Mouse (Mus musculus): ENCODE results near the gene Twf1. TPM values are rescaled to one million over a fixed set of nuclear protein-coding genes. Genes with fewer than 3 reads are reported as not detected.

Gene Twf1
- polyA plus RNA-seq, 1 experiment, result 10.1 TPM

DNA sequence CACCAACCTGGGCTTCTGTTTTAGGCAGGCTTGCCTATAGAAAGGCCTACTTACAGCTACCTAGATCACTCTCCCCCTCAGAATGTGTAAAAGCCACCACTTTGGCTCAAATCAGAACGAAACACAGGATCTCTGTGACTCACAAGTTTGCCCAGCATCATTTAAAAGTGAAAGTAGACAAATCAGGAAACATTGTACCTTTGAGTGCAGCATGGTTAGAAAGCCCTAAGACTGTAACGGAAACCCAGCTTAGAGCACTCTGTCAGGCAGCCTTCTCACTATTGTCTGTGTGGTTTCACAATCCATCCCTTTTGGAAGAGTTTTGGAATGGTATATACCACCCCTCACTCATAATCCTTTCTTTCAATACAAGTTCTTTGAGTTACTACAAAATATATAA is 24.8 kb downstream of the Twf1 start:
- H3K27me3 ChIP-seq (ENCODE audit: control insufficient read depth, insufficient read depth, low read length), result no peaks in the 10 kb centered on the region
- no peaks in the 10 kb centered on the region for H3K4me1 ChIP-seq (ENCODE audit: control insufficient read depth, insufficient read depth, insufficient read length)
- TF ChIP-seq CTCF (IDR thresholded peaks at IDR 0.05; ENCODE audit: extremely low read depth, insufficient read depth, insufficient read length, insufficient replicate concordance) (no peak), POLR2A (IDR thresholded peaks at IDR 0.05; ENCODE audit: low read depth, low read length) (no peak)
- peaks cover 20% of the 10 kb centered on the region for H3K36me3 ChIP-seq (ENCODE audit: control insufficient read depth, insufficient read depth, low read length)
- no peak overlapping the region for H3K4me3 ChIP-seq (ENCODE audit: extremely low read depth, insufficient read depth, insufficient read length)
- no peak overlapping the region for H3K27ac ChIP-seq (ENCODE audit: insufficient read depth, low read length)
- DNase-seq (ENCODE audit: low read depth in 1 of 2, low spot score in 2 of 2), result no peak
- WGBS, result 44% methylated on average over 2 of the region's 2 CpGs

DNA sequence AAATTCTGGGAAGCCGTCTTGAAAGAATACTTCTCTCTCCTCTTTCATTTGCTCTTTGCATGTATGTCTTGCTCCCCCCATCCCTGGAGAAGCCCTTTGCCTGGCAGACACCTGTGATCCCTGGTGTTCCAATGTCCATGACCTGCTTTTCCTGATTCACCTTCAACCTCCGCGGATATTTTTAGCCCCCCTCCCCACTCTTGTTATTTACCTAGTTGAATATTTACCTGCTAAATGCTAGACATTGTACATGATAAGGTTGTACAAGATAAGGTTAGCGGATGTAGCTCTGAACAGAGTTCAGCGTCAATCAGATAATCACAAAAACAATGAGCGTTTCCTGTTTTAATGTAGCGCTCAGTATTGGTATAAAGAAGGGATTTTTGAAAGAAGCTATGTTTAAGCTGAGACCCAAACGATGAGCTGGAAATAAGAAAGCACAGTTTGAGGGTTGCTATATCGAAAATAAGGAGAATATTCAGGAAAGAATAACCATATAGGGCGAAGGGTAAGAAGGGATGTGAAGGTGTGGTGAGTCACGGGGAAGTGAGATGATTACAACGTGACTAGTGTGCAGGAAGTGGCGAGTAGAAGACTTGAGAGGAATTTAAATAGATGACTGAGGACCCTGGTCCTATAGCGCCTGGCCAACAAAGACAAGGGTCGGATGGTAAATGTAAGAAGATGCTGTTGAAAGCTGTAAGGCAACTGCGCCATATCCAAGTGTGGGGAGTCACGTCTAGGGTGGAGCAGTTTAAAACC is 30.6 kb downstream of the Twf1 start:
- no peaks in the 10 kb centered on the region for H3K4me1 ChIP-seq (ENCODE audit: control insufficient read depth, insufficient read depth, insufficient read length)
- no peaks in the 10 kb centered on the region for H3K27me3 ChIP-seq (ENCODE audit: control insufficient read depth, insufficient read depth, low read length)
- H3K4me3 ChIP-seq (ENCODE audit: extremely low read depth, insufficient read depth, insufficient read length), result no peak overlapping the region
- 83% methylated on average over 17 of the region's 17 CpGs for WGBS
- H3K36me3 ChIP-seq (ENCODE audit: control insufficient read depth, insufficient read depth, low read length), result peaks cover 20% of the 10 kb centered on the region
- TF ChIP-seq POLR2A (IDR thresholded peaks at IDR 0.05; ENCODE audit: low read depth, low read length) (no peak), CTCF (IDR thresholded peaks at IDR 0.05; ENCODE audit: extremely low read depth, insufficient read depth, insufficient read length, insufficient replicate concordance) (no peak)
- no peak overlapping the region for H3K27ac ChIP-seq (ENCODE audit: insufficient read depth, low read length)
- no peak for DNase-seq (ENCODE audit: low read depth in 1 of 2, low spot score in 2 of 2)

GRCm38 (mm10) chr15:94557442-94557841 is 32.2 kb downstream of the Twf1 start:
- no peaks in the 10 kb centered on the region for H3K4me1 ChIP-seq (ENCODE audit: control insufficient read depth, insufficient read depth, insufficient read length)
- H3K27me3 ChIP-seq (ENCODE audit: control insufficient read depth, insufficient read depth, low read length), result no peaks in the 10 kb centered on the region
- no peak overlapping the region for H3K4me3 ChIP-seq (ENCODE audit: extremely low read depth, insufficient read depth, insufficient read length)
- TF ChIP-seq POLR2A (IDR thresholded peaks at IDR 0.05; ENCODE audit: low read depth, low read length) (no peak), CTCF (IDR thresholded peaks at IDR 0.05; ENCODE audit: extremely low read depth, insufficient read depth, insufficient read length, insufficient replicate concordance) (peak; percentile 89; the same call in 1 of the 2 replicates)
- peaks cover 17% of the 10 kb centered on the region for H3K36me3 ChIP-seq (ENCODE audit: control insufficient read depth, insufficient read depth, low read length)
- no peak overlapping the region for H3K27ac ChIP-seq (ENCODE audit: insufficient read depth, low read length)
- 25% methylated on average over 7 of the region's 7 CpGs for WGBS
- DNase-seq (ENCODE audit: low read depth in 1 of 2, low spot score in 2 of 2), result peak; percentile 64 to 76

GRCm38 (mm10) chr15:94553536-94553935 is 36.2 kb downstream of the Twf1 start:
- no peak for TF ChIP-seq CTCF (IDR thresholded peaks at IDR 0.05; ENCODE audit: extremely low read depth, insufficient read depth, insufficient read length, insufficient replicate concordance)
- TF ChIP-seq POLR2A (IDR thresholded peaks at IDR 0.05; ENCODE audit: low read depth, low read length), result no peak
- Histone ChIP-seq H3K36me3 (ENCODE audit: control insufficient read depth, insufficient read depth, low read length) (peaks cover 24% of the 10 kb centered on the region), H3K4me1 (ENCODE audit: control insufficient read depth, insufficient read depth, insufficient read length) (no peaks in the 10 kb centered on the region), H3K27ac (ENCODE audit: insufficient read depth, low read length) (no peak overlapping the region), H3K4me3 (ENCODE audit: extremely low read depth, insufficient read depth, insufficient read length) (no peak overlapping the region), H3K27me3 (ENCODE audit: control insufficient read depth, insufficient read depth, low read length) (no peaks in the 10 kb centered on the region)
- 95% methylated on average over 9 of the region's 9 CpGs for WGBS
- DNase-seq (ENCODE audit: low read depth in 1 of 2, low spot score in 2 of 2), result no peak

DNA sequence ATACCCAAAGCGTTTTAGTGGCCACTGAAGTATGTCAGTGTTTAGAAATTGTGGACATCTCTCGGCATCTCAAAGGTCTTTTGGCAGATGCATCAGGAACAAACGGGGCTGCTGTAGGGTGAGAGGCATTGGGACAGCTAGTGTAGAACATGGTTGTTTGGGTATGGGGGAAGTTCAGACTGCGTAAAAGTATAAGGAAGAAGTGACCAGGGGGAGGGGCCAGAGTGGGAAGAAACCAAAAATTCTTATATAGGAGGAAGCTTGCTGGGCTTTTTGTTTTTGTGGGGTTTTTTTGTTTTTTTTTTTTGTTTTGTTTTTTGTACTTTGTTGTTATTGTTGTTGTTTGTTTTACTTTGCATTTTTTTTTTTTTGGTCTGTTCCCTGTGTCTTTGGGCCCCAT is 44.8 kb downstream of the Twf1 start:
- no peak for DNase-seq (ENCODE audit: low read depth in 1 of 2, low spot score in 2 of 2)
- WGBS, result 74% methylated on average over 4 of the region's 4 CpGs
- Histone ChIP-seq H3K27me3 (ENCODE audit: control insufficient read depth, insufficient read depth, low read length) (no peaks in the 10 kb centered on the region), H3K27ac (ENCODE audit: insufficient read depth, low read length) (no peak overlapping the region), H3K4me1 (ENCODE audit: control insufficient read depth, insufficient read depth, insufficient read length) (no peaks in the 10 kb centered on the region), H3K36me3 (ENCODE audit: control insufficient read depth, insufficient read depth, low read length) (peaks cover 13% of the 10 kb centered on the region; the same call in 1 of the 2 replicates), H3K4me3 (ENCODE audit: extremely low read depth, insufficient read depth, insufficient read length) (no peak overlapping the region)
- TF ChIP-seq POLR2A (IDR thresholded peaks at IDR 0.05; ENCODE audit: low read depth, low read length) (no peak), CTCF (IDR thresholded peaks at IDR 0.05; ENCODE audit: extremely low read depth, insufficient read depth, insufficient read length, insufficient replicate concordance) (no peak)

- TF ChIP-seq CTCF (IDR thresholded peaks at IDR 0.05; ENCODE audit: extremely low read depth, insufficient read depth, insufficient read length, insufficient replicate concordance) (no peak), POLR2A (IDR thresholded peaks at IDR 0.05; ENCODE audit: low read depth, low read length) (no peak; the same call in 1 of the 2 replicates)
- no peak for DNase-seq (ENCODE audit: low read depth in 1 of 2, low spot score in 2 of 2)
- Histone ChIP-seq H3K27ac (ENCODE audit: insufficient read depth, low read length) (peak overlapping the region; percentile 94), H3K4me3 (ENCODE audit: extremely low read depth, insufficient read depth, insufficient read length) (peak overlapping the region; percentile 98), H3K4me1 (ENCODE audit: control insufficient read depth, insufficient read depth, insufficient read length) (no peaks in the 10 kb centered on the region), H3K27me3 (ENCODE audit: control insufficient read depth, insufficient read depth, low read length) (no peaks in the 10 kb centered on the region), H3K36me3 (ENCODE audit: control insufficient read depth, insufficient read depth, low read length) (peaks cover 8% of the 10 kb centered on the region; the same call in 1 of the 2 replicates)
- 39% methylated on average over 9 of the region's 9 CpGs for WGBS
These were observed 45.5 kb downstream of the Twf1 start for GRCm38 (mm10) chr15:94544052-94544636.
